Mouse (Mus musculus): ENCODE measurements at regions not wholly inside any gene's neighbourhood (a gene's known extent, or its start where the extent isn't known, plus 50 kb on each side); places are given as distances from the start of the nearest gene placed in this dataset.
A peak's percentile ranks its signal among the peaks of the same experiment; 100 is the strongest.

GRCm38 (mm10) chr2:57906939-57907338 is 90.7 kb upstream of the Galnt5 start:
- no peak for DNase-seq (ENCODE audit: inconsistent ontology term)

- peak; percentile 55 for DNase-seq (ENCODE audit: inconsistent ontology term)
Measured at GRCm38 (mm10) chr2:57909706-57910105, 88.0 kb upstream of the Galnt5 start.

- peak; percentile 95 for DNase-seq (ENCODE audit: inconsistent ontology term)
Measured at GRCm38 (mm10) chr2:57916375-57917023, 81.2 kb upstream of the Galnt5 start.

- DNase-seq (ENCODE audit: inconsistent ontology term): no peak
Measured at GRCm38 (mm10) chr2:57917721-57918120, 80.0 kb upstream of the Galnt5 start.

- peak; percentile 27 for DNase-seq (ENCODE audit: inconsistent ontology term)
Measured at GRCm38 (mm10) chr2:57919102-57919731, 78.5 kb upstream of the Galnt5 start.

- no peak for DNase-seq (ENCODE audit: inconsistent ontology term)
Measured at GRCm38 (mm10) chr2:57934062-57934822, 63.4 kb upstream of the Galnt5 start.
